Mouse (Mus musculus) bone marrow macrophage, adult 2 months (primary cell): ENCODE measurements around the gene Stip1.

Experiments
- CTCF ChIP-seq: IDR thresholded peaks from 2 replicates; pipeline ENCODE4 v1.5.1; 2012; ENCODE audit warnings: low read depth, mild to moderate bottlenecking, low read length, moderate library complexity
- POLR2A ChIP-seq: IDR thresholded peaks from 2 replicates; pipeline ENCODE4 v1.6.1; 2012; ENCODE audit warnings: mild to moderate bottlenecking, low read depth, low read length, borderline replicate concordance

DNA sequence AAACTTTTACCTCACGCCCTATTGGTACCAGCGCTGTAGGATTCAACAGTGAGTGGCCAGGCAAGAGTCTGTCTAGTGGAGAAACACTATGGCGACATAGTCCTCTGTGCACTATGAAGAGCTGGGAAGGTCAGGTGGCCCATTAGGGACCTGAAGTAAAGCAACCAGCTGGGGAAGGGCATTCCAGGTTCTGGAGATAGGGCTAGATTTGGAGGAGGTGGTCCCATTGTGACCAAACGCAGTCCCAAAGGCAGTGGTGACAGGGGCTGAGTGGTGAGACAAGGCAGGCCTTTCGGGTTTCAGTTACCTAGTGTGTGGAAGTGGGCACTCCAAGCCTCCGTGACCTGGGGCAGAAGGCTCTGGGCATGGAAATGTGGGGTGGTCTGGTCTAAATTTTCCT lies 18.8 kb upstream of the Stip1 start:
- TF ChIP-seq CTCF (no peak), POLR2A (no peak)
